Mouse (Mus musculus): ENCODE results near the gene Mink1. TPM values are rescaled to one million over a fixed set of nuclear protein-coding genes. Genes with fewer than 3 reads are reported as not detected.

The Mink1 gene
- 10 to 100 TPM; 12.7 to 36.0 TPM for polyA plus RNA-seq (2012; fragmentation: generic; extraction: Trizol)

DNA sequence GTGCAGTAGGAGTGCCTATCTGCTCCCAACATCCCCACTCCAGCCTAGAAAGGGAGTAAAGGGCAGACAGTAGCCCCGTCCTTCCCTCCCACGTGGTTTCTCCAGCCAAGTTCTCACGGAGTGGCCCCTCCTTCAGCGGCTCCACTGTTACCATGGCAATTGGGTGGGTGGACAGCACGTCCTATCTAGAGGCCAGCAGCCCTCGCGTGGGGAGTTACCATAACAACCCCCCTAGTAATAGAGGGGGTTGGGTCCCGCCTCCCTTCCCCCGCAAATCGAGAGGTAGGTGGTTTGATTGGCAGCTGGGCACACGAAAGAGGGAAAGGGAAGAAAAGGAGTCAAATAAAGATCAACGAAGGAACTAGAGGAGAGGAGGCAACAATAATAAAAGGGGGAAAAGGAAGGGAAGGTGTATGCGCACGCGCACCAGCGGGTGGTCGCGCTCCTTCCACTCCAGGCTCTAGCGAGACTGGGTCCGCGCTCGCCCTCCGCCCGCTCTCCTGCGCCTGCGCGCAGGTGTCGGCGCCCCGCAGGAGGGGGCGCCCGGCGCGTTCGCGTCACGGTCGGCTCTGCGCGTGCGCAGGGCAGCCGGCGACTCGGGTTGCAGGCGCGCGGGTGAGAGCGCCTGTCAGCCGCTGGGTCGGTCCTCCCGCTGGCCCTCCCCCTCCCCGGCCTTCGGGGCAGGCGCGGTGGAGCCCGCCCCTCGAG, at the start of gene Mink1:
Gene Mink1 (plus strand): TSS at position 595 of the 708 bp plus-strand sequence.

DNA sequence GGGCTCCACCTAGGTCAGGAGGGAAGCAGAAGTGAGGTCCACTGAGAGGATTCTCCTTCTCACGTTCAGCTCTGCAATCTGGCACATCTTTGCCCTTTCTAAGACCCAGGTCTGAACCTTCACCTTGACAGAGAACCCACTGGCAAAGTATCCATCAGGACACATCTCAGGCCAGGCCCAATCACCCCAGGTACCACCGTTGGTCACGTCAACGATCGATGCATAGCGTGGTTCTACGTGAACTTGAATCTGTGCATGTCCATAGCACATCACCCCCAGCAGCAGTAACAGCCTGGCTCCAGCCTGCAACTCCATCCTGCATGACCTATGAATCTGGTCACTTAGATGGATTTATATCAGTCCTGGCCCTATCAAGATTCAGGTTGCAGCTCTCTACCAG, 48.4 kb upstream of the Mink1 start, which contains the start of gene Vmo1:
Gene Vmo1 (minus strand): TSS at position 329 of the 400 bp plus-strand sequence.

DNA sequence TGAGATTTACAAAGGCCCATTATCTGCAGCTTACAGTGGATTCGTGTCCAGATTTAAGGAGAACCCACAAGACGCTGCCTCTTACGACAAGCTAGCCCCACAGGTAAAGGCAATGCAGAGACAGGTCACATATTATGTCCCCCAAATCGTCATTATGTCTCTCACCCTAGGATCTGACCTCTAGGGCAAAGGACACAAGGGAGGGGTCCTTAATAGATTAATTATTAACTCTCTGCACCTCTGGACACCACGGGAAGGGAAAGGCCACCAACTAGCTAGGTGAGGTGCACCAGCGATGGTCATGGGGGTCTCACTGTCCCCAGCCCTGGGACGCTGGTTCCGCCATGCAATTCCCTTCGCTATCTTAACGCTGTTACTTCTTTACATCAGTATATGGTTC, 43.8 kb upstream of the Mink1 start, which contains the start of gene Gltpd2:
Gene Gltpd2 (plus strand): TSS at position 274 of the 400 bp plus-strand sequence.

DNA sequence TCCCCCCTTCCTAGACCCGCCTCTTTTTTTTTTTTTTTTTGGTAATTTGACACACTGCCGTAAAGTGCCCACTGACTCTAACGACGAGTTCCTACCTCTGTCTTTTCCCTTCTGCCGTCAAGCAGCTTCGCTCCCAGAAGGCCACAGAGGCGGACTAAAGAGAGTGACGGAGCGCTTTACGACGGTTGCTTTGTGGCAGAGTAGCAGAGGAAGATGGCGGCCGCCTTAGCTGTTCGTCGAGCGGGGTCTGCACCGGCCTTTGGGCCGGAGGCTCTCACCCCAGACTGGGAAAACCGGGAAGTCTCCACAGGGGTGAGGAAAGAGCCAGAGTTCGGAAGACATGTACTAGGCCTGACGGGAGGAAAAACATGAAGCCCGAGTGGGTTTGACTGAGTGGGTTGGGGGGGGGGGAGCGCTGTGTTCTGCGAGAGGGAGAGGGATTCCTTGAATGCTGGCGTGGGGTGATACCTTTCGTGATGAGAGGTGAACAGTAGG, 37.5 kb upstream of the Mink1 start, which contains the start of gene Psmb6:
Gene Psmb6 (plus strand): TSS at position 184 of the 495 bp plus-strand sequence.

DNA sequence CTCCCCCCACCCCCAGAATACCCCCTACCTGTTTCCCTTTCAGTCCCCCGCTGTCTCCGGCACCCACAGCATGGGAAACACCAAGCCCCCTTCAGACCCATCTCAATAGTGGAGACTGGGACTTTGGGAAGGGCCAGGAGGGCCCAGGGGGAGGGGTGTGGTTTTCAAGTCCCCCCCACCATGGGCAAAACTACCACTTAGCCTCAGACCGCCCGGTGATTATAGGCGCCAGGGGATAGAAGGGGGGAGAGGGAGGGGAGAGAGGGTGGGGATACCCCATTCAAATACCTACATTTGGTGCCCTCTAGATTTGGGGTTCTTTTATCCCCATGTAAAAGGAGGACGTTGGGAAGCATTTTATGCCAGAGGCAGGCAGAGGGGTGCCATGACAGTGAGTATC, 29.8 kb upstream of the Mink1 start, which contains the start of gene Gm40193:
Gene Gm40193 (minus strand): TSS at position 101 of the 400 bp plus-strand sequence.

DNA sequence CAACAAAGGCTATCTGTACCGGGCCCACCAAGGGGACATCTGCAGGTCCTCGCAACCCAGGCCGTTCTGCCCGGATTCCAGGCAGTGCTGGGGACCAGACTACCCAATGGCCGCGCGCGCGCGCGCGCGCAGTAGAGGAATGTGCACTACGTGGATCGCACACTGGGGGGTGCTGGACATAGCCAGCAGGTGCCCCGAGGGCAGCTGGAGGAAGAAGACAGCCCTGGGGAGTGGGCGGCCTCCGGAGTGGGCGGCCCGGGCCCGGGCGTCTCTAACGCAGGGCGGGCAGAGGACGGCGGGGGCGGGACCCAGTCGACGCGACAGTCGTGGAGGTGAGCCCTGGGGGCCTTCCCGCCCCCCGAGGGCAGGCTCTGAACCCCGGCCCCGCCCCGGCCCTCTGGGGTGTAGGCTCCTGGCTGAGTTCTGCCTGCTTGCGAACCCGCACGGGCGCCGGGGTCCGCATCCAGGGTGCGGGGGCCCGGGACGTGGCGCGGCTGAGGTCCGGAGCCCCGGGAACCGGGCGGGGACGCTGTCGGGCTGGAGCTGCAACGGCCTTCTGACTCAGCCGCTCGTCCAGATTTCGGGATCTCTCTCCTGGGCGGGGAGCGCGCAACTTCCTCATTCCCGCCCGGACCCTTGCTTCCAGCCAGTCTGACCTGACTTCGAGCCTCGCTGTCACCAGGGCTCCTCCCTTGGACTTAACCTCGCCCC, 22.6 kb upstream of the Mink1 start, which contains the start of gene Pld2:
Gene Pld2 (plus strand): TSS at position 188 of the 711 bp plus-strand sequence.

DNA sequence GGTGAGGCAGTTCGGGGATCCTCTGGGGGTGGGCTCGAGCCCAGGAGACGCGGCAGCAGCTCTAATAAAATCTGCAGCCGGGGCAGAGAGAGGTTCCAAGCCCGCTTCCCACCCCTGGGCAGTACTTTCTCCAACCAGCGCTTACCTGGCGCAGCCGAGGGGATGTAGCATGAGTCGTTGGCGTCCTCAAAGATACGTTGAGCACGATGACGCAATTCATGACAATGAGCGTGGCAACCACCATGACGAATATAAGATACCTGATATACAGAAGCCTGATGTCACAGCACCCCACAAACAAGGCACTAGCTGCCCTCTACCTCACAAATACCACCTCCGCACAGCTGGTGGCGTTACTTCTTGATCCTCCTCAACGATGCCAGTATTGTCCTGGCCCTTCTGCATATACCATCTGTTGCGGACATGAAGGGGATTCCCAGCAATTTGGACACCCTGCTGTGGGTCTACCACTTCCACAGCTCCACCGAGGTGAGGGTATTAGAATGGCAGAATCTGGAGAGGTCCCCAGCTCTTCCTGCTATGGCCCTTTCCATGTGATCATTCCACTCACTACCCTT, 52.9 kb downstream of the Mink1 start, which contains the start of gene 4930544D05Rik:
Gene 4930544D05Rik (plus strand): TSS at position 333 of the 578 bp plus-strand sequence.

DNA sequence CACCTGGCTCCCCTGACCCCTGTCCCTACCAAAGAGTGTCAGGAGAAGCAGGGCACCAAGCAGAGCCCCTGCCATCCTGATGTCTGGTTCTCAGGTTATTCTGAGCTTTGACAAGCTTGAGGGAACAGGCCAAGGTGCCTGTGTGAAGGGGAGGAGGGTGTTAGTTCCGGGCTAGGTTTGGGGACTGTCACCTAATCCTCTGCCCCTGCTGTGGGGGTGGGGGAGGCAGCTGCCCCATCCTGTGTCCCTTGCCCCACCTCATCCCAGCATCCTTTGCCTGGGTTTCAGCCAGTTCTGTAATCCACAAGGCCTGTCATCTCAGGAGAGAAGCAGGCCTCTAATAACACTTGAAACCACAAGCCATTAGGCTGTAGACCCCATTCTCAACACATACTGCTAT, 56.4 kb downstream of the Mink1 start, which contains the start of gene Chrne:
Gene Chrne (minus strand): TSS at position 116 of the 400 bp plus-strand sequence.

DNA sequence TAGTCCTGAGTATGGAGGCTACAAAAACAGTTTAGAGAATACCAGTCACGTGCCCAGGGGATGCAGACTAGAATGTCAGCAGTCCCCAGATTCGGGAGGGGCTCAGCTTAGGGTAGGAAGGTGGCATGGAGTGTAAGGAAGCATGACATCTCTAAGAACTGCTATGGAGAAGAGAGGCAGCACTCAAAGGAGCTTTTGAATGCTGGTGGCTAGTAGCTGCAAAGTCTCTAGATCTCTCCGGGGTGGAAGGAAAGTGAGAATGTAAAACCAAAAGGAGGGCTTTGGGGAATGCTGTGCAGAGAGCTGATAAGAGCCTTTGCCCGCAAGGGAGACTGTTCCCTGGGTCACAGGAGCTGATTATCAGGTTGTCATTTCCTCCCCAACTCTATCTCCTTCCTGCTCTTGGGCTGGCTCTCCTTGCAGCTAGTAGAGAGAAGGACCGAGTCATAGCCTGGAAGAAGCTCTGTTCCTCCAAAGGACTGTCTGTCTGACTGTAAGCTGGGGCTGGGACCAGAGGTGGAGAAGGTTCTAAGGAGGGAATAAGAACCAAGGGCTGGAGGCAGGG, 76.1 kb downstream of the Mink1 start, which contains the start of gene Gp1ba:
Gene Gp1ba (plus strand): TSS at position 409 of the 565 bp plus-strand sequence.

DNA sequence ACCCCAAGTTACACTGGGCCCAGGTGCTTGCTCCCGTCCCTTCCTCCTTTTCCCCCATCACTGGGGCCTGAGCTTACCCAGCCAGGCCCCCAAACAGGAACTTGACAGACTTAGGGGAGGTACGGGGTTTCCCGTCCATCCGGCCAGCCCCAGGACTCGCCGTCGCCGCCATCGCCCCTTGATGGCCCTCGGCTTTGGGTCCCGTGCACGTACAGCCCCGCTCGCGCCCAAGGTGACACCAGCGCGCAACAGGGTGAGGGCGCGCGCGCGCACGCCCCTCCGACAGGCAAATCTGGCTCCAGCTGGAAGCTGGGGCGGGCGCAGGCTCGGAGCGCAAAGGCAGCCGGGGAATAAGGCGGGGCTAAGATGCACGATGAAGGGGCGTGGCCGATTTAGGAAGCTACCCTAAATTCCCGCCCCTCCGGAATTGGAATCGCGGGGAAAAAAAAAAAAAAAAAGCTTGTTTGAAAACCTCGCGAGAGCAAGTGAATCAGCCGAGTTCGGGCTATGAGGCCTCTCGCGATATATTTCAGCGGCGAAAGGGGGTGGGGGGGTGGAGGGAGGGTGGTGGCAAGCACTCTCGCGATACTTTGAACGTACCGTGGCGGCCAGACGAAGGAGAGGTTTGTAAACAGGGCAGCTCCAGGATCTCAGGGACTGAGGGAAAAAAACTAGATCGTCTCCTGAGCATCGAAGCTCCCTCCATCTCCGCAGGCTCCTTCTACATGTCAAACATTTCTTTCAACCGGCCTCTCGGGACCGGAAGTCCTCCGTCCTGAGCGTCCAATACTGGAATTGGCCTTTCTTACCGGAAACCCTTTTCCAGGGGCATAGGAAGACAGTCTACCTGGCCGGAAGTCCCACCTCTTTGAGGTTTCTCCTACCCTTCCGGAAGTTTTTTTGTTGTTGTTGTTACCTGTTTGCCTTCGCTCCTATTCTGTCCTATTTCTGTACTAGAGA, 84.3 kb downstream of the Mink1 start, which contains the start of the genes Rnf167 and Slc25a11:
Gene Rnf167 (plus strand): TSS at position 545 of the 960 bp plus-strand sequence.
Gene Slc25a11 (minus strand): TSS at position 789 of the 960 bp plus-strand sequence.

DNA sequence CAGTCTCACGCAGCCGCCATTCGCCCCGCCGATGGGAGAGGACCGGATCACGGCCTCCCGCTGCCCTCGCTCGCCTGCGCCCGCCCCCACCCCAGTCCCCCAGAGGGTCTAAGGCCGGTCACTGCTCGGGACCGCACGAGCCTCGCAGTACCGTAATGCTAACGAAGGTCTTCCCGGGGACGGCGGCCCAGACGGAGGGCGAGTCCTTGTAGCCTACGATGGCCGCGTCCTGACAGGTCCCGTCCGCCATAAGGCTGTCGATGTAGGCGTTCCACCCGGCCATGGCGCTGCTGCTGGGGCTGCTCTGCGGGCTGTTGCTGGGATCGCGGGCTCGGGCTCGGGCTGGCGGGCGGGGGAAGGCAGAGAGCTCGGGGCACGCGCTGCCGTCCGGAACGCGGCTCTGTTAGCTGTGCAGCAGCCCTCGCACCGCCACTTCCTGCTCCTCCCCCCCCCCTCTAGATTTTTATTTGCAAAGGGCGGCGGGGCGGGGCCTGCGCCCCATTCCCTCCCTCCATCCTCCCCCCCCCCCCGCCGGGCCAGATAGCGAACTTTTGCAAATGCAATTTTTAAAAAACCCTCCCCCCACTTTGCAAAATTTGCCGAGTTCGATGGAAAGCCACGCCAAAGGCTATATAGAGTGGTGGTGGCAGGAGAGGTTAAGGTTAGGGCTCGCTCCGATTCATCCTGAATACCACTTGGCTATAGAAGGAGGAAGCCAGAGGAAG, 91.7 kb downstream of the Mink1 start, which contains the start of gene Pfn1:
Gene Pfn1 (minus strand): TSS at position 447 of the 725 bp plus-strand sequence.

DNA sequence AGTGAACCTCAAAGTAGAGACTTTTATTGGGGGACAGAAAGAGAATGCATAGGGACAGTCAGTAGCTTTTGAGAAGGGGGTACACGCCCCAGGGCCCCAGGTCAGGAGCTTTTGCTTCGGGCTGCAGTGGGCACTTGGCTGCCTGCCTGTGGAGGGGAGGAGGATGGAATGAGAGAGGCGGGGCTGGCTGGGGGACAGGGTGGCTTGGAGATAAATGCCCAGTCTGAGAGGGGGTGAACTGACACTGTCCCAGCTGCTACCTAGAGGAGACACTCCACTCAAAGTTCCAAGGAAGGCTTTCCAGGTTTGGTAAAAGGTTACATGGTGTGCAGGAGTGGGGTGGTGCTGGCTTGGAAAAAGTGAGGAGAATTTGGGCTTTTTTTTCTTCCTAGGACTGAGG, 94.3 kb downstream of the Mink1 start, which contains the start of gene Eno3:
Gene Eno3 (plus strand): TSS at position 239 of the 400 bp plus-strand sequence.

Other genes with a start within 250 kb of the Mink1 start
- under 1 TPM; 0.07 to 0.08 TPM for gene Alox12e, start 240.3 kb upstream of the Mink1 start, polyA plus RNA-seq (2012; fragmentation: generic; extraction: Trizol)
- gene Alox15, start 210.8 kb upstream of the Mink1 start, polyA plus RNA-seq (2012; fragmentation: generic; extraction: Trizol) = not detected
- gene Pelp1, start 152.8 kb upstream of the Mink1 start, polyA plus RNA-seq (2012; fragmentation: generic; extraction: Trizol) = 10 to 100 TPM; 31.0 to 47.5 TPM
- 10 to 100 TPM; 24.4 to 35.9 TPM for gene Arrb2, start 130.2 kb upstream of the Mink1 start, polyA plus RNA-seq (2012; fragmentation: generic; extraction: Trizol)
- gene Med11, start 111.0 kb upstream of the Mink1 start, polyA plus RNA-seq (2012; fragmentation: generic; extraction: Trizol) = 10 to 100 TPM; 60.7 to 61.7 TPM
- gene Zmynd15, start 103.4 kb upstream of the Mink1 start, polyA plus RNA-seq (2012; fragmentation: generic; extraction: Trizol) = under 1 TPM; 0.05 to 0.08 TPM
- under 1 TPM; 0.04 to 0.19 TPM for gene Cxcl16, start 102.9 kb upstream of the Mink1 start, polyA plus RNA-seq (2012; fragmentation: generic; extraction: Trizol)
- gene Tm4sf5, start 57.6 kb upstream of the Mink1 start, polyA plus RNA-seq (2012; fragmentation: generic; extraction: Trizol) = not detected
- gene Vmo1, start 48.3 kb upstream of the Mink1 start, polyA plus RNA-seq (2012; fragmentation: generic; extraction: Trizol) = not detected
- gene Gltpd2, start 43.7 kb upstream of the Mink1 start, polyA plus RNA-seq (2012; fragmentation: generic; extraction: Trizol) = not detected
- gene Psmb6, start 37.5 kb upstream of the Mink1 start, polyA plus RNA-seq (2012; fragmentation: generic; extraction: Trizol) = 1,000 to 10,000 TPM in 1 of 2 experiments, 100 to 1,000 TPM in 1; 562 to 1,060 TPM
- gene Gm40193, start 29.9 kb upstream of the Mink1 start, polyA plus RNA-seq (2012; fragmentation: generic; extraction: Trizol) = not detected
- gene Pld2, start 22.8 kb upstream of the Mink1 start, polyA plus RNA-seq (2012; fragmentation: generic; extraction: Trizol) = 10 to 100 TPM in 1 of 2 experiments, 1 to 10 TPM in 1; 7.9 to 23.3 TPM
- not detected for gene 4930544D05Rik, start 53.0 kb downstream of the Mink1 start, polyA plus RNA-seq (2012; fragmentation: generic; extraction: Trizol)
- not detected for gene Chrne, start 56.3 kb downstream of the Mink1 start, polyA plus RNA-seq (2012; fragmentation: generic; extraction: Trizol)
- under 1 TPM; 0.05 to 0.72 TPM for gene Gp1ba, start 76.2 kb downstream of the Mink1 start, polyA plus RNA-seq (2012; fragmentation: generic; extraction: Trizol)
- gene Rnf167, start 84.4 kb downstream of the Mink1 start, polyA plus RNA-seq (2012; fragmentation: generic; extraction: Trizol) = 10 to 100 TPM; 10.2 to 50.0 TPM
- gene Slc25a11, start 84.6 kb downstream of the Mink1 start, polyA plus RNA-seq (2012; fragmentation: generic; extraction: Trizol) = 100 to 1,000 TPM; 104 to 176 TPM
- gene Pfn1, start 91.8 kb downstream of the Mink1 start, polyA plus RNA-seq (2012; fragmentation: generic; extraction: Trizol) = 1,000 to 10,000 TPM; 2,430 to 5,299 TPM
- gene Eno3, start 94.3 kb downstream of the Mink1 start, polyA plus RNA-seq (2012; fragmentation: generic; extraction: Trizol) = 100 to 1,000 TPM in 1 of 2 experiments, 10 to 100 TPM in 1; 53.8 to 231 TPM
- gene Spag7, start 106.5 kb downstream of the Mink1 start, polyA plus RNA-seq (2012; fragmentation: generic; extraction: Trizol) = 10 to 100 TPM; 22.6 to 90.3 TPM
- gene Camta2, start 125.2 kb downstream of the Mink1 start, polyA plus RNA-seq (2012; fragmentation: generic; extraction: Trizol) = 10 to 100 TPM in 1 of 2 experiments, 1 to 10 TPM in 1; 5.0 to 21.0 TPM
- gene Inca1, start 137.3 kb downstream of the Mink1 start, polyA plus RNA-seq (2012; fragmentation: generic; extraction: Trizol) = 1 to 10 TPM; 1.7 to 8.8 TPM
- 10 to 100 TPM; 64.8 to 73.5 TPM for gene Kif1c, start 137.7 kb downstream of the Mink1 start, polyA plus RNA-seq (2012; fragmentation: generic; extraction: Trizol)
- gene Zfp3, start 201.3 kb downstream of the Mink1 start, polyA plus RNA-seq (2012; fragmentation: generic; extraction: Trizol) = 1 to 10 TPM in 1 of 2 experiments, under 1 TPM in 1; 0.25 to 1.1 TPM
- not detected for gene Scimp, start 249.7 kb downstream of the Mink1 start, polyA plus RNA-seq (2012; fragmentation: generic; extraction: Trizol)

Measured in C3H10T1/2 (cell line).